Mouse (Mus musculus) neutrophil, adult 5-6 weeks (primary cell): ENCODE results near the gene Supt3. TPM values are rescaled to one million over a fixed set of nuclear protein-coding genes. Genes with fewer than 3 reads are reported as not detected.

Experiments used
- total RNA-seq: library from RNA; stranded (forward); fragments of 200-1000 nt; gene quantifications from 2 replicates; pipeline ENCODE4 v1.2.3, GENCODE M21; 2017

Gene Supt3
- total RNA-seq, 1 experiment from 2014 or later: 6.6 TPM

Other genes starting within 250 kb of the Supt3 start
- 9.8 and 11.3 TPM in 2 replicates for gene Runx2, start 37.6 kb downstream of the Supt3 start, total RNA-seq